Mouse (Mus musculus): ENCODE measurements around the gene Fam161b.

Gene Fam161b

GRCm38 (mm10) chr12:84361555-84362489, at the start of gene Fam161b, which contains the start of gene Coq6:
Fam161b (minus strand) TSS chr12:84361833.
Coq6 (plus strand) TSS chr12:84361657.
- peak; percentile 93 for DNase-seq

- peak; percentile 90 for DNase-seq
Measured at GRCm38 (mm10) chr12:84408819-84409507, 47.3 kb upstream of the Fam161b start, which contains the start of the genes Entpd5 and Bbof1. Entpd5 (minus strand) TSS chr12:84409029. Bbof1 (plus strand) TSS chr12:84409071.

GRCm38 (mm10) chr12:84407874-84408818, 46.5 kb upstream of the Fam161b start:
- peak; percentile 25 for DNase-seq

- DNase-seq = no peak
Measured at GRCm38 (mm10) chr12:84407259-84407658, 45.6 kb upstream of the Fam161b start.

- no peak for DNase-seq
Measured at GRCm38 (mm10) chr12:84404541-84404940, 42.9 kb upstream of the Fam161b start.

GRCm38 (mm10) chr12:84402923-84403322, 41.3 kb upstream of the Fam161b start:
- no peak for DNase-seq

- DNase-seq = no peak
Measured at GRCm38 (mm10) chr12:84400653-84401052, 39.0 kb upstream of the Fam161b start.

GRCm38 (mm10) chr12:84400068-84400467, 38.4 kb upstream of the Fam161b start:
- DNase-seq = no peak

GRCm38 (mm10) chr12:84399663-84400062, 38.0 kb upstream of the Fam161b start:
- DNase-seq = no peak

- no peak for DNase-seq
Measured at GRCm38 (mm10) chr12:84399135-84399534, 37.5 kb upstream of the Fam161b start.

- no peak for DNase-seq
Measured at GRCm38 (mm10) chr12:84398629-84399028, 37.0 kb upstream of the Fam161b start.

GRCm38 (mm10) chr12:84397685-84398084, 36.1 kb upstream of the Fam161b start:
- no peak for DNase-seq

GRCm38 (mm10) chr12:84396947-84397679, 35.5 kb upstream of the Fam161b start:
- DNase-seq = no peak

- DNase-seq = no peak
Measured at GRCm38 (mm10) chr12:84393847-84394246, 32.2 kb upstream of the Fam161b start.

GRCm38 (mm10) chr12:84392681-84393080, 31.0 kb upstream of the Fam161b start:
- DNase-seq = no peak

GRCm38 (mm10) chr12:84390336-84390735, 28.7 kb upstream of the Fam161b start:
- no peak for DNase-seq

GRCm38 (mm10) chr12:84388774-84389400, 27.3 kb upstream of the Fam161b start:
- DNase-seq = no peak

GRCm38 (mm10) chr12:84388097-84388496, 26.5 kb upstream of the Fam161b start:
- DNase-seq = no peak

- no peak for DNase-seq
Measured at GRCm38 (mm10) chr12:84385408-84385807, 23.8 kb upstream of the Fam161b start.

GRCm38 (mm10) chr12:84384644-84385081, 23.0 kb upstream of the Fam161b start:
- peak; percentile 42 for DNase-seq

GRCm38 (mm10) chr12:84382369-84382768, 20.7 kb upstream of the Fam161b start:
- DNase-seq = no peak

All from lung, postnatal 14 days (tissue).